Mouse (Mus musculus) kidney, adult 2 months (tissue): ENCODE measurements at regions not wholly inside any gene's neighbourhood (a gene's known extent, or its start where the extent isn't known, plus 50 kb on each side); places are given as distances from the start of the nearest gene placed in this dataset.

Source experiments
- DNase-seq: peaks from one replicate; pipeline ENCODE4 v3.0.0; 2021
- H3K27ac ChIP-seq: fragments of 200-500 bp; 2 replicates; pipeline ENCODE4 v1.5.1; 2012; ENCODE audit warnings: low read depth, low read length, control low read depth, inconsistent platforms; ENCODE audit not compliant: insufficient read depth
- H3K27me3 ChIP-seq: fragments of 200-500 bp; replicated peaks from 2 replicates; pipeline ENCODE4 v1.6.1; 2012; ENCODE audit warnings: mild to moderate bottlenecking, moderate library complexity, low read length, inconsistent platforms; ENCODE audit not compliant: control insufficient read depth, insufficient read depth
- H3K36me3 ChIP-seq: fragments of 200-500 bp; 2 replicates; pipeline ENCODE4 v1.6.1; 2012; ENCODE audit warnings: mild to moderate bottlenecking, moderate library complexity, low read length, inconsistent platforms; ENCODE audit not compliant: control insufficient read depth, insufficient read depth
- H3K4me1 ChIP-seq: fragments of 200-500 bp; 2 replicates; pipeline ENCODE4 v1.6.1; 2011; ENCODE audit warnings: low read length; ENCODE audit not compliant: control insufficient read depth, insufficient read depth
- H3K4me3 ChIP-seq: fragments of 200-500 bp; 2 replicates; pipeline ENCODE4 v1.5.1; 2011; ENCODE audit warnings: mild to moderate bottlenecking, low read depth, low read length, control low read depth; ENCODE audit not compliant: insufficient read depth
- CTCF ChIP-seq: fragments of 200-500 bp; conservative IDR thresholded peaks from 2 replicates; pipeline ENCODE4 v1.5.1; 2011; ENCODE audit warnings: low read depth, mild to moderate bottlenecking, control low read depth, low read length, moderate library complexity, mixed read lengths; ENCODE audit not compliant: insufficient read depth, insufficient read length
- POLR2A ChIP-seq: fragments of 200-500 bp; IDR thresholded peaks from one replicate; pipeline ENCODE4 v1.6.1; 2011; ENCODE audit warnings: low read depth, low read length, control low read depth
- WGBS: fragments of 180-500 bp; shearing (Covaris S2); methylation state at CpG from one replicate; pipeline ENCODE4 v1.1.7; 2018; 5-methylcytosine and 5-hydroxymethylcytosine counted together

GRCm38 (mm10) chr2:10757886-10758285 is 387.6 kb downstream of the Sfmbt2 start:
- WGBS: 72% methylated on average over 1 of the region's 1 CpGs

GRCm38 (mm10) chr2:10762236-10762635 is 391.9 kb downstream of the Sfmbt2 start:
- no peak overlapping the region for H3K4me3 ChIP-seq
- no peak for TF ChIP-seq CTCF

More at GRCm38 (mm10) chr2:10757886-10758285, 387.6 kb downstream of the Sfmbt2 start:
- no peak overlapping the region for H3K4me3 ChIP-seq
- no peaks in the 10 kb centered on the region for H3K36me3 ChIP-seq
- H3K27ac ChIP-seq: no peak overlapping the region
- DNase-seq: no peak
- H3K4me1 ChIP-seq: no peaks in the 10 kb centered on the region
- TF ChIP-seq CTCF (no peak), POLR2A (no peak)
- H3K27me3 ChIP-seq: no peaks in the 10 kb centered on the region

GRCm38 (mm10) chr2:10783071-10783470 is 388.8 kb upstream of the Prkcq start:
- Histone ChIP-seq H3K4me3 (no peak overlapping the region), H3K27ac (no peak overlapping the region), H3K36me3 (no peaks in the 10 kb centered on the region), H3K4me1 (no peaks in the 10 kb centered on the region), H3K27me3 (no peaks in the 10 kb centered on the region)
- no peak for DNase-seq
- TF ChIP-seq CTCF (no peak), POLR2A (no peak)
- 62% methylated on average over 7 of the region's 7 CpGs for WGBS

More at GRCm38 (mm10) chr2:10762236-10762635, 391.9 kb downstream of the Sfmbt2 start:
- Histone ChIP-seq H3K4me1 (no peaks in the 10 kb centered on the region), H3K27me3 (no peaks in the 10 kb centered on the region), H3K27ac (no peak overlapping the region), H3K36me3 (no peaks in the 10 kb centered on the region)
- no peak for DNase-seq
- 80% methylated on average over 4 of the region's 4 CpGs for WGBS

- Histone ChIP-seq H3K27me3 (no peaks in the 10 kb centered on the region), H3K36me3 (no peaks in the 10 kb centered on the region), H3K27ac (no peak overlapping the region), H3K4me1 (no peaks in the 10 kb centered on the region), H3K4me3 (no peak overlapping the region)
- 64% methylated on average over 6 of the region's 6 CpGs for WGBS
- TF ChIP-seq CTCF: no peak
- TF ChIP-seq POLR2A: no peak
- no peak for DNase-seq
Measured at GRCm38 (mm10) chr2:10783594-10783993, 388.3 kb upstream of the Prkcq start.

- WGBS: 48% methylated on average over 2 of the region's 2 CpGs
- no peaks in the 10 kb centered on the region for H3K4me1 ChIP-seq
Measured at GRCm38 (mm10) chr2:10784266-10784665, 387.6 kb upstream of the Prkcq start.

GRCm38 (mm10) chr2:10785156-10785555 is 386.8 kb upstream of the Prkcq start:
- H3K27me3 ChIP-seq: no peaks in the 10 kb centered on the region
- no peak overlapping the region for H3K4me3 ChIP-seq
- H3K4me1 ChIP-seq: no peaks in the 10 kb centered on the region
- WGBS: 15% methylated on average over 2 of the region's 2 CpGs
- H3K27ac ChIP-seq: no peak overlapping the region
- H3K36me3 ChIP-seq: no peaks in the 10 kb centered on the region
- peak; percentile 61 for DNase-seq
- TF ChIP-seq POLR2A (no peak), CTCF (peak; percentile 81)

More at GRCm38 (mm10) chr2:10784266-10784665, 387.6 kb upstream of the Prkcq start:
- Histone ChIP-seq H3K27ac (no peak overlapping the region), H3K27me3 (no peaks in the 10 kb centered on the region), H3K36me3 (no peaks in the 10 kb centered on the region), H3K4me3 (no peak overlapping the region)
- TF ChIP-seq CTCF (no peak), POLR2A (no peak)
- DNase-seq: no peak

- H3K27me3 ChIP-seq: no peaks in the 10 kb centered on the region
- H3K27ac ChIP-seq: no peak overlapping the region
- no peak for TF ChIP-seq CTCF
- TF ChIP-seq POLR2A: no peak
- no peaks in the 10 kb centered on the region for H3K36me3 ChIP-seq
- no peak for DNase-seq
- WGBS: 85% methylated on average over 1 of the region's 1 CpGs
- no peak overlapping the region for H3K4me3 ChIP-seq
- H3K4me1 ChIP-seq: no peaks in the 10 kb centered on the region
Measured at GRCm38 (mm10) chr2:10788509-10788908, 383.4 kb upstream of the Prkcq start.

GRCm38 (mm10) chr2:10791233-10791632 is 380.7 kb upstream of the Prkcq start:
- DNase-seq: no peak
- no peaks in the 10 kb centered on the region for H3K27me3 ChIP-seq
- H3K4me1 ChIP-seq: no peaks in the 10 kb centered on the region
- no peak for TF ChIP-seq CTCF
- no peak for TF ChIP-seq POLR2A
- H3K4me3 ChIP-seq: no peak overlapping the region
- no peaks in the 10 kb centered on the region for H3K36me3 ChIP-seq
- H3K27ac ChIP-seq: no peak overlapping the region
